Mouse (Mus musculus): Measurements from ENCODE around the gene Gm16181. TPM values are rescaled to one million over a fixed set of nuclear protein-coding genes. Genes with fewer than 3 reads are reported as not detected.
A peak's percentile ranks its signal among the peaks of the same experiment; 100 is the strongest.
"Not testable (repeated sequence)": the region's sequence is repeated elsewhere in the genome, so short reads cannot be mapped to it uniquely, and the experiment has no call there.

Gm16181 gene
- total RNA-seq, 2 experiments from 2014 or later, result not detected

DNA sequence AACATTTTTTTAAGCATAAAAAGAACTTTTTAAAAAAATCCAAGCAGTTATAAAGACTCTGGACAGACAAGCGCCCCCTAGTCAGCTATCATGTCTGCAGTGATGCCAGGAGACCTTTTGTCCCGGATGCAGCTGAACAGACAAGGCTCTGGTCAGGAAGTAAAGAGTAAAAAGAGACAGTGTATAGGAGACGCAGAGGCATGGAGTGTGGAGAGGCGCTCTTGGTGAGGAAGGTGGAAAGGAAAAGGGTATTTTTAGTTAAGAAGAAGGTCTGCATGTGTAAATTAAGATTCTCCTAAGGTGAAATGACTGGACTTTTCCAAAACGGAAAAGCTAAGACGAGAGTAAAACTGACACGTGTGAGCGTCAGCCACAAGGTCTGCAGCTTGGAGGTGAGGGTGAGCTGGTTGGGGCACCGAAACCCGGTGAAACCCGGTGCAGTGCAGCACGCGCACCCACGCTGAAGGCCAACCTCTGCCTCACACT lies 6.0 kb downstream of the Gm16181 start:
- no peak for ATAC-seq (replicated peaks; ENCODE audit: poor library complexity)

DNA sequence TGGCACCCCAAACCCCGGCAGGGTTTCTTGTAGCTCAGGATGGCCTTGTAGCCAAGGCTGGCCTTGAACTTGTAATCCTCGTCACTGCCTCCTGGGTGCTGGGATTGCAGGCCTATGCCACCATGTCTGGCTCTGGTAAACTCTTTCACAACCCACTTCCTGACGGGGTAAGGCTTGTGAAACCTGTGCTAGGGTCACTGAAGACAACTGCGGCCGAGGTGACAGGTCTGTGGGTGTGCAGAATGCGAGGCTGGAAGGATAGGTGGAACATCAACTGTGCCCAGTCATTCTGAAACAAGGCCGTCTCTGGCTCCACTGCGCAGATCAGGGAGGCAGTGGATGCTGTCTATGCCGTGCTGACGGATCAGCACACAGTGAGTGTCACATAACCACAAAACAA lies 10.4 kb downstream of the Gm16181 start:
- peak; percentile 32 for ATAC-seq (replicated peaks; ENCODE audit: poor library complexity)

DNA sequence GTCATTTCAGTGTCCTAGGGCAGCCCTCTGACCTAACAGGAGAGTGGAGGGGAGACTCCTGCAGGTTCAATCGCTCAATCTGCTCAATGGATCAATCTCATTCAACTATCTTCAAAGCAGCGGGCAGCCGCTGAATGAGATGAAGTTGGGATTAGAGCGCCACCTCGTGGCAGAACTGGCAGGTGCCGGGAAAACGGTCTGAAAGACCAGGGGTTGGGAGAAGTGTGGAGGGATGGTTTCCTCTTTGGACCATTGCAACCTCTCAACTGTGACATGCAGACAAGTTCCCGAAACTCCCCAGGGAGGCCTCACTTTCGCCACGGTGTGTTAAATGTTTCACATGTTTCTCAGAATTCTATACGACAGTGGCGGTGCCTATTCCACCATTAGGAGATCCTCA lies 11.4 kb downstream of the Gm16181 start:
- peak; percentile 32 for ATAC-seq (replicated peaks; ENCODE audit: poor library complexity)

DNA sequence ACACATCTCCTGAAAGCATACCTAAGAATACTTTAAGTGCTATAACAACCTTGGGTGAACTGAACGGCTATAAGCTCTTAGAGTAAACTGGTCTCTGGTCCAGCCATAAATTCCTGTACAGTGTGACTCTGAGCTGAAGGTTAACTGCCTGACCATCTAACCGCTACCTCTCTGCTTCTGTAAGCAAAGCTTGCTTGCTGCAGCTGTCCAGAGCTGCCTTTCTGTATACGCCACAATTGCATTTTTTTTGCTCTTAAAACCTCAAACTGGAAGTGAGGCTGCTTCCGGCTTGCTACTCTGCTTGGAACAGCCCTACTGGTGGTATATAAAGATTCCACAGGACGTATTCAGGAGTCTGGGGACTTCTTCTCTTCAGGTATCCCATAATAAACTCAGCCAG lies 12.0 kb downstream of the Gm16181 start:
- no peak for ATAC-seq (replicated peaks; ENCODE audit: poor library complexity)

DNA sequence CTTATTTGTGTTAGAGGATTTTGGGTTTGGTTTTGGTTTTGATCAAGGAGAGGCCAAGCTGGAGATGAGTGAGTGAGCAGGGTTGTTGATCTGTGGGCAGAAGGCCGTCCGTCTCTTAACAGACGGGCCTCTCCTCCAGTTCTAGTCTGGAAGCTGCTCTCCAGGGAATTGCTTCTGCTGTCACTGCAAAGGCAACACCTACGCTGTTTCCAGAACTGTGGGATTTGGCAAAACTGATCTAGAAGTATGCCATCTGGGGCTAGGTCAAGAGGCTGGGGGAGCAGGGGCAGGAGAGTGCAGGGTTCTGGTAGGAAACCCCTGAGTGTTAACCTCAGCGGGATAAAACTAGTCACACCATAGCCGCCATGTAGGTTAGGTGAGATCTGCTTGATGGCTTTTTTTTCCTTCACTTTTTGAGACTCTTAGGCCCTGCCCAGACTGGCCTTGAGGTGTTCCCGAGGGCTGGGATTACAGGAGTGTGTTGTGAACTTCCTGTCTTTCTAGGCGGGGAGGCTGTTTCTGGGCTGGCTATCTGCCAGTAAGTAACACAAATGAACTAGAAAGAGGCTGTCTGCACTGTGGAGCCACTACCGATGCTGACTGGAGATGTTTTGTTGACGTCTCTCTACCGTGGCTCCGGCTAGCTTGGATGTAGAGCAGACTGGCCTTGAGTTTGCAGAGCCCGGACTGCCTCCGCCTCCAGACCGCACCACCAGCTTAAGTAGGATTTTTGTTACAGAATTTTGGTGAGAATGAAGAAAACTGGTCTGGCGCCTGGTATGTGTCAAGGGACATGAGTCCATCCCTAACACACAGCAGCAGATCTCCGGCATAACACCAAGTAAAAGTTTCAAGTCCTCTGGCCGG lies 12.7 kb downstream of the Gm16181 start, which contains the start of gene Atp6v1g2:
Atp6v1g2 (plus strand) TSS at position 547 of the 867 bp plus-strand sequence.
- ATAC-seq (replicated peaks; ENCODE audit: poor library complexity), result no peak

DNA sequence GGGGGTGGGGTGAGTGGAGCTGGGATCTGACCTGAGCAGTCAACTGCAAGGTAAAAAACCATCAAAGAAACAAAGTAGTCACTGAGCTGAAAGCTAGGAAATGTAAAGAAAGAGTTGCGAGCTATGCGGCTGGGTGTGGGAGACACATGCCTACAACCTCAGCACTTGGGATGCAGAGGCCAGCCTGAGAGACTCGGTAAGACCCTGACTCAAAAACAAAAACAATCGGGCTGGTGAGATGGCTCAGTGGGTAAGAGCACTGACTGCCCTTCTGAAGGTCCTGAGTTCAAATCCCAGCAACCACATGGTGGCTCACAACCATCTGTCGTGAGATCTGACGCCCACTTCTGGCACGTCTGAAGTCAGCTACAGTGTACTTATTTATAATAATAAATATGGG lies 13.5 kb downstream of the Gm16181 start:
- not testable (repeated sequence) for ATAC-seq (replicated peaks; ENCODE audit: poor library complexity)

DNA sequence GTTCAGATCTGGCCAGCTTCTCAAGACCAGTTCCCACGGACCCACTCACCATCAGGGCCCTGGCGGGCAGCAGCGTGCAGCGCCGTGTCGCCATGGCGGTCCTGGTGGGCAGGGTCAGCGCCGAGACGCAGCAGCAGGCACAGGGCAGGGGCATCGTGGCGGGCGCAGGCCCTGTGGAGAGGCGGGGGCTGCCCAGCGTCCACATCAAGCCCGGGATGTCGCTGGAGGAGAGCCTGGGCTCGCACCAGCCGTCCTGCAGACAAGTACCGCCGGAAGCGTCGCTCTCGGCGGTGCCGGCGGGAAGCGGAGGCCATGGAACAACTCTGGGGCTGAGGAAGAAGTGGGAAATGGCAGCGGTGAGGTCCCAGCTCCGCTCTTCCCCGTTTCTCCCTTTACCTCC lies 14.3 kb downstream of the Gm16181 start:
- ATAC-seq (replicated peaks; ENCODE audit: poor library complexity), result no peak

DNA sequence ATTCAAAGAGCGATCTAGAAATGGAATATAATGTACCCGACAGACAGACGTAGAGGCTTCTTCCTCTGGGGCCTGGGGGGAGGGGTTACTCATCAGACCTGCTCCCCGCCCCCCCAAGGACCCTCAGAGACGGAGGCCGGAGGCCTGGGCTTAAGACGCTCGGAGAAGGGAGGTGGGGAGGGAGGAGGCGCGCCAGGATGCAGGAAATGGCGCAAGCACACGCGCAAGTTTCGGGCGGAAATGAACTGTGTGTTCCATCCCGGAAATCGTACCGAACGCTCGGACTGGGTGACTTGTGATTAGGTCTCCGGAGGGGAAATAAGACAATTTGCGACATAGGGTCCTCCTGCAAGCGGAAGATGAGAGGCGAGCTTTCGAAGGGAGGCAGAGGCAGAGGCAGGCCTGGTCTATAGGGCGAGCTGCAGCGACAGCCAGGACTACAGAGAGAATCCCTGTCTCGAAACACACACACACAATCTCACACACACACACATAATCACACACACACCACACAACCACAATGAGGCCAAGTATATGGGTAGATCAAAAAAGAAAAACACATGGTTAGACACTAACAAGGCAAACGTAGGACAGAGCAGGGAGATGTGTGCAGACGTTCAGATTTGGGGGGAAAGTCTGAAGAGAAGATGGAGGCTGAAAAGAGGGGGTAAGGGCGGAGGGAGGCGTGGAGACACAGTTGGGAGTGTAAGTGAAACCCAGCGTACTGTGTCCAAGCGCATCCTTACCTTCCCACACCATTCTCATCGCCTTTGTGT lies 15.2 kb downstream of the Gm16181 start, which contains the start of gene Nfkbil1:
Nfkbil1 (minus strand) TSS at position 179 of the 776 bp plus-strand sequence.
- ATAC-seq (replicated peaks; ENCODE audit: poor library complexity), result peak; percentile 69

DNA sequence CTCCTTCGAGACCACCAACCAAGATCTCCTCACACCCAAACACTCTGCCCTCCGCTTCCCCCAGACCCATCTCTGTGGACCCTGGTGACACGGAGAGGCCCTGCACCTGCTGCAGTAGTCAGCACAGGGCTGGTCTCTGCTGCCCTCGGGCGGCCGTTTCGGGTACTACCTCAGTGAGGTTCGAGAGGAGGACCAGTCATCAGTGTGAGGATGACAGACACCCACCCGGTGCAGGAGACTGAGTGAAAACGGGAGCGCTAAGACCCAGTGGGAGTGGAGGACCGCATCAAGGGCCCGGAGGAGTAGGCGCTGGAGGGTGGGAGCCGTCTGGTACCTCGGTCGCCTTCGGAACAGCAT lies 15.7 kb downstream of the Gm16181 start:
- ATAC-seq (replicated peaks; ENCODE audit: poor library complexity), result peak; percentile 72

DNA sequence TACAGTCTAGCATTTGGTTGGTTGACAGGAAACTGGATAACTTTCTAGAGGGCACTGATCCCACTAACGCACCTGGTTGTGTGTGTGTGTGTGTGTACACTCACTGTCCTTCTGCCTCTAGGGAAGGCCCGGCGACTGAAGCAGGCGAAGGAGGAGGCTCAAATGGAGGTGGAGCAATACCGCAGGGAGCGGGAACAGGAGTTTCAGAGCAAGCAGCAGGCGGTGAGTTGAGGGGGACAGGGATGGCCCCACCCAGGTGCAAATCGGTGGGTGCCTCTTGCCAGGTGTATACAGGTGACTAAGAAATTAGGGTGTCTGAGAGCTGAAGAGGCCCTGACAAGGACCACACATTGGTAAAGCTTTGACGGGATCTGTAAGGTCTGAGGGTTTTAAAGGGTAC lies 16.4 kb downstream of the Gm16181 start:
- ATAC-seq (replicated peaks; ENCODE audit: poor library complexity), result no peak

DNA sequence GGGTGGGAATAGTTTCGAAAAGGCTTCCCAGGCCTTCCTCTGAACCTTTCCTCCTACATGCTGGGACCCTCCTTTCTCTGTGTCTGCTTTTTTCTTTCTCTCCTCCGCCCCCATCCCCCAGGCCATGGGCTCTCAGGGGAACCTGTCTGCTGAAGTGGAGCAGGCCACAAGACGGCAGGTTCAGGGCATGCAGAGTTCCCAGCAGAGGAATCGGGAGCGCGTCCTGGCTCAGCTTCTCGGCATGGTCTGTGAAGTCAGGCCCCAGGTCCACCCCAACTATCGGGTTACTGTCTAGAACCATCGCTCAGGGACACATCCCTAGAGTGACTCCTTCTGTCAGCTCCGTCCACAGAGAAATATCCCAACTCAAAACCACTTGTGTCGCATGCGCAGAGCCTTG lies 16.9 kb downstream of the Gm16181 start:
- ATAC-seq (replicated peaks; ENCODE audit: poor library complexity), result no peak

DNA sequence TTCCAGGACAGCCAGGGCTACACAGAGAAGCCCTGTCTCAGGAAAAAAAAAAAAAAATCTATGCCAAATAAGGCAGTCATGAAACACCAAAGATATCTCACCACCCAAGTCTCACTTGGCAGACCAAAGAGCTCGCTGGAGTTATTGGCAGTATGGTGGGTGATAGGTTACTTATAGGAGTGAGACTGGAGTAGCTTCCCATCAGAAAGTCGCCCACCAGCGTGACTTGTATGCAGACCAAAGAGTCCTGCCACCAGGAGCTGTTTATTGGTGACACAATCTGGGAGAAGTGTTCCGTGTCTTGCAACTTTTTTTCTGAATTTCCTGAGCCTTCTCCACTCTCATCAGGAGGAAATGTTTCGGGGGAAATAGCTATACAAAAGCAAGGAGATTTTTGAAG lies 19.1 kb downstream of the Gm16181 start:
- no peak for ATAC-seq (replicated peaks; ENCODE audit: poor library complexity)

DNA sequence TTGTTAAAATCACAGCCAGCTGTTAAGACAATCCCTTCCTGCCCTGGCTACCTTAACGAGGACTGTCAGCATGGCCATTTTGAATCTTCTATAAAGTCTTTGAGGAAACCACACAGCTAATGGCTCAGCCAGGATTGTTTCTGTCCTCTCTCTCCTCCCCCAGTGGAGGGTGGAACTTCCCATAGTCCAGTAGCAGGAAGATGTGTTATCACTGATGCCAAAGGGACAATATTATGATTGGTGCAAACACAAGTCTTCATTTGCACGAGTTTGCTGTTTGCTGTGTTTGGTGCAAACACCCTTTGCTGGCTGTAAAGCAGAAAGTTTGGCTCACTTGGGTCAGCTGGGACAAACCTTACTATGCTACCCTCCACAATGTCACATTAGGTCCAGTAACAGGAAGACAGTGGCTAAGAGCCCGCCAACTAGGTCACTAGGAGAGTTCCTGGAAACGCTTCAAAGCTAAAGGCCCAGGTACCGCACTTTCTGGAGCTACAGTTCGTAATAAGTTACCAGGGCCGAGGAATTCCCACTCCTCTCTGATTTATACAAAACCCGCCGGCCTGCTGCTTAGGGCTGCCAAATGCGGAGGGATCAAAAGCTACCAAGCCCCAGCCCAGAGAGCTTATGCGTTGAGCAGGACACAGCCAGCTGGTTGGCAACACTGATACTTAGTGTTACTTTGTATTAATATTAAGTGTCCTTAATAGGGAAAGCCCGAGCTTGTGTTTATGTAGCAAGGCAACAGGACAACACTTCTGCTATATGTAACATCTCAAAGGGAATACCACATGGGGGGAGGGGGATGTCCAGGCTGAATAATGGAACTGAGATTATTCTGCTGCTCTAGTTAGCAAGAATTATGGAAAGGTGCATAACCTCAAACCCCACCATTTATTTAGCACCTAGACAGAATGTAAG lies 20.0 kb downstream of the Gm16181 start:
- no peak for ATAC-seq (replicated peaks; ENCODE audit: poor library complexity)

DNA sequence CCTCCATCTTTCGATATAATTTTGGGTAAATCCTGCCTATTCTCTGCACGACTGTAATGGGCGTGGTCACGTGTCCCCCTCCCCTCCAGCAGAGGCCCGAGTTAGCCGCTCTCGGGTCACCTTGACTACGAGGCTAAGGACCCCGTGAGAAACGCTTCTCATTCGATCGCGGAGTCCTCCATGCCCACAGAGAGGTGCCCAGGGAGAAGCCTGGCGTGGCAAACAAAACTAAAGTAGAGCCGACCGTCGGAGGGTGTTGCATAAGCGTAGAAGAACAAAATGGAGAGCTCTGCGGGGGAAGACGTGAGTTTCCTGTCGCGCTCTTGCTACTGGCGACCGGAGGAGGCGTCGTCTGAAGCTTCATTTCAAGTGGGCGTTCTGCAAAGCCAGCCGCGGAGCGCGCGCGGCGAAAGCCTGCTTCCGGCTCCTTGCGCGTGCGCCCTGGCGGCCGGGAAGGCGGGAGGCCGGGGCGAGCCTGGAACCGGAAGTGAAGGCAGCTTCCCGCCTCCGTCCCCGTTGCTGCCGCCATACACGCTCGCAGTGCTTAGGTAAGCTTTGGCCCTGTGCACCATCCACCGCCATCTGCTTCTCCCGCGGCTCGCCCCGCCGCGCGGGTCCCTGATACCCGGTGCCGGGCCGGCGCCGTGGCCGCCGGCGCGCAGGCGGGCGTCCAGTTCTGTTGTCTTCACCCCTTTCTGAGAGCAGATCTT lies 20.8 kb downstream of the Gm16181 start, which contains the start of gene Ddx39b:
Ddx39b (plus strand) TSS at position 442 of the 710 bp plus-strand sequence.
- peak; percentile 58 for ATAC-seq (replicated peaks; ENCODE audit: poor library complexity)

DNA sequence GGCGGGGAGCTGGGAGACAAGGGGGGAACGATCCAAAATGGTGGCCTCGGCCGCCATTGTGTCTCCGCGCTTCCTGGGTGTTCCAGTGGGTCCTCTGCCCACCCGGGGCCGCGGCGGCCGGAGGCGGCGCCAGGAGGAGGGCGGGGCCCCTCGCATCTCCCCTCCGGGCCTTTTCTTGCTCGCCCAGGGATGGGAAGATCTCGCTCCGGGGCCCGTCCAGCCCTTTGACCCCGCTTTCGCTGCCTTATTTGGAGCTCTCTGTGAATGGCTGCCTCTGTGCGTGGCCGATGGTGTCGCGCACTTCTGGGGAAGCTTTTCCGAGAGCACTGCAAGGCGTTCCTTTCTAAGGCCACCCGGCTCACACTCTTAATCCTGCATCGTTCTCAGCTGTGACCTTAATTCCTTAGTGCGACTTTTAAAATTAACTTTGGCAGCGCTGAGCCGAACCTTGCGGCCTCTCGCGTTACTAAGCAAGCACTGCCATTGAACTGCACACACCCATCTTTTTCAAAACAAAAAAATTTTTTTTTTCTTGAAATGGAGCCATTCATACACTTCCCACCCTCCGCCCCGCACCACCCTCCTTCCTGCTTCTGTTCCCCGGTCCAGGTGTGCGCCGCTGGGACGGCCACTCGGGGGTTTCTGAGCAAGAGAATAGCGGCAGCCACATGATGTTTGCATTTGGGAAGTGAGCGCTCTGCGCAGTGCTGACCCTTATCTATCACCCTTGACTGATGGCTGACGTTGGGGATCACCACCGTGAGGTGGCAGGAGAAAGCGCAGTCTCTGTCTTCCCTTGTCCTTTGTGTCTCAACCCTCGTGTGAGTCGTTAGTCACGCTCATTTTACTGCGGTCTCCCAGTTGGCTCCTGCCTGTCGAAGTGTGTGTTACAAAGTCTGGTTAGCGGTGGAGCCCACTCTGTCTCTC lies 21.6 kb downstream of the Gm16181 start:
- peak; percentile 61 for ATAC-seq (replicated peaks; ENCODE audit: poor library complexity)

DNA sequence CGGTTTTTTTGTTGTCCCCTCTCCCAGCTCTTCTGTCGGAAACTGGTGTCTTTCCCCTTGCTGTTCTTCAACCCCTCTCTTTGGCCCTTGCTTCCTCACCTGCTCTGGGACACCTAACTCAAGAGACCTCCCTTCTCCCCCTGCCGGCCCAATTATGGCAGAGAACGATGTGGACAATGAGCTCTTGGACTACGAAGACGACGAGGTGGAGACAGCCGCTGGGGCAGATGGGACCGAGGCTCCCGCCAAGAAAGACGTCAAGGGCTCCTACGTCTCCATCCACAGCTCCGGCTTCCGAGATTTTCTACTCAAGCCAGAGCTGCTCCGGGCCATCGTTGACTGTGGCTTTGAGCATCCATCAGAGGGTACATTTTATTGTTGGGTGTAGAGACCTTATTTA lies 22.5 kb downstream of the Gm16181 start:
- peak; percentile 5; the same call in 1 of the 2 replicates for ATAC-seq (replicated peaks; ENCODE audit: poor library complexity)

DNA sequence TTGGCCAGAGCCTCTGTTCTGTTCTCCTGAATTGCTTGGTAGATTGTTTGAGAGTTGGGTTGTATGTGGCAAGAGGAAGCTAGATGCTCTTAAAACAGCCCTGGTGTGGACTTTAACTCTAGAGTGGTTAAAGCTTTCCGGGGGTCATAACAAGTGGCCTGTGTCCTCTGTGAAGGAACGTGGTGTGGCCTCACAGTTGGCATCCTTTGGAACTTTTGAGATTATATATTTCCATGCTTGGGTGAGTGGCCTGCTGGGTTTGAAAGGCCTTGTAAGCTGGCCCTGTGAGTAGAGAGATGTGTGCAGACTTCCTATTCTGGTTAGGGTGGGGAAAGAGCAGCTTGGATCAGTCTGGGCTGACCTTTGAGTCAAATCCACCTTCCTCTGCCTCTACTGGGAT lies 24.4 kb downstream of the Gm16181 start:
- no peak for ATAC-seq (replicated peaks; ENCODE audit: poor library complexity)

DNA sequence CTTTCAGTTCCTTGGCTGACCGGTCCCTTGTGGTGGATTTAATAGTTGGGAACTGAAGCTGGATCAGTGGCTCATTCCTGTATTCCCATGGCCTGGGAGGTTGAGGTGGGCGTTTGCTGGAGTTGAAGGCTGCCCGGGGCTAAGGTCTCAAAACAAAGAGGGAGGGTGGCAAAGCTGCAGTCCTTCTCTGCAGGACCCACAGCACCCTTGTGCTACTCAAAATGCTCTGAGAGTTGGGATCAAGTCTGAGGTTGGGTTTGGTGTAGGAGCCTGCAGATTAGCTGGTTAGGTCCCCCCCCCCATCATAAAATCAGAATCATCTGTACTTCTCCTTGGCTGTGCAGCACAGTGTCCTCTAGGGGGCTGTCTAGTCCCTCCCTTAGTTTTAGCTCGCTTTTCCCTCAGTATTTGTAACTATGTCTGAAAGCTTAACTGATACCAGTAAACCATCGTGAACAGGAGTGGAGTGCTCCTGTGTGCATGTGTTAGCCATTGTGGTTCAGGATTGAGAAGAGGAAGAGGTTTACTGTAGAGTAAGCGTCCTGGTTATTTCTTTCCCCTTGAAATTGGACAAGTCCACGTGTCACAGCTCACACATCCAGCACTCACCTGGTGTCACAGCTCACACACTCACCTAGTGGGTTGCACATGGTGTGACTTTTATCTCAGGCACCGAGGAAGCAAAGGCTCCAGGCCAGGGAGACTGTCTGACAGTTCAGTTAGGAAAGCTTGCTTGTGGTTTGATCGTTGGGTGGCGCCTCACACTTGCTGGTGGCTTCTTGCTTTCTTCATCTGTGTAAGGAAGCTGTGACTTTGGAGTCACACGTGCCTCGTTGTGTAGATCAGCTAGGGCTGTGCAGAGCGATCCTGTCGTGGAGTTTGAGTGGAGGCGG lies 25.3 kb downstream of the Gm16181 start:
- ATAC-seq (replicated peaks; ENCODE audit: poor library complexity), result no peak

Data from megakaryocyte progenitor cell, adult 5-6 weeks (primary cell).